Mouse (Mus musculus): ENCODE results near the gene Cbr2. TPM values are rescaled to one million over a fixed set of nuclear protein-coding genes. Genes with fewer than 3 reads are reported as not detected.
A peak's percentile ranks its signal among the peaks of the same experiment; 100 is the strongest.

Gene Cbr2
- polyA plus RNA-seq, 1 experiment, result 617 TPM

GRCm38 (mm10) chr11:120712771-120713568 lies 18.9 kb downstream of the Cbr2 start:
- WGBS, result under 1% methylated on average over 38 of the region's 38 CpGs
- Histone ChIP-seq H3K4me3 (ENCODE audit: control insufficient read depth, insufficient read depth, low read length) (peak overlapping the region; percentile 57), H3K4me1 (replicated peaks; ENCODE audit: control insufficient read depth, insufficient read depth, low read length) (peaks cover 15% of the 10 kb centered on the region), H3K27me3 (ENCODE audit: control insufficient read depth, insufficient read depth, low read length) (no peaks in the 10 kb centered on the region), H3K27ac (ENCODE audit: control insufficient read depth, insufficient read depth, low read length) (no peak overlapping the region), H3K36me3 (ENCODE audit: control insufficient read depth, insufficient read depth, low read length) (no peaks in the 10 kb centered on the region)
- DNase-seq, result peak; percentile 60
- TF ChIP-seq POLR2A (IDR thresholded peaks at IDR 0.05; ENCODE audit: control insufficient read depth, extremely low read depth, insufficient read depth, low read length, poor library complexity) (no peak), CTCF (IDR thresholded peaks at IDR 0.05; ENCODE audit: borderline replicate concordance, control insufficient read depth, extremely low read depth, insufficient read depth, low read length, poor library complexity) (peak; percentile 92)

GRCm38 (mm10) chr11:120711980-120712604 lies 19.8 kb downstream of the Cbr2 start:
- H3K36me3 ChIP-seq (ENCODE audit: control insufficient read depth, insufficient read depth, low read length), result no peaks in the 10 kb centered on the region
- no peak overlapping the region for H3K27ac ChIP-seq (ENCODE audit: control insufficient read depth, insufficient read depth, low read length)
- DNase-seq, result no peak
- H3K4me1 ChIP-seq (replicated peaks; ENCODE audit: control insufficient read depth, insufficient read depth, low read length), result peaks cover 15% of the 10 kb centered on the region
- H3K27me3 ChIP-seq (ENCODE audit: control insufficient read depth, insufficient read depth, low read length), result no peaks in the 10 kb centered on the region
- TF ChIP-seq POLR2A (IDR thresholded peaks at IDR 0.05; ENCODE audit: control insufficient read depth, extremely low read depth, insufficient read depth, low read length, poor library complexity) (no peak), CTCF (IDR thresholded peaks at IDR 0.05; ENCODE audit: borderline replicate concordance, control insufficient read depth, extremely low read depth, insufficient read depth, low read length, poor library complexity) (no peak)
- no peak overlapping the region for H3K4me3 ChIP-seq (ENCODE audit: control insufficient read depth, insufficient read depth, low read length)
- 81% methylated on average over 8 of the region's 8 CpGs for WGBS

- H3K4me3 ChIP-seq (ENCODE audit: control insufficient read depth, insufficient read depth, low read length), result no peak overlapping the region
- WGBS, result 92% methylated on average over 5 of the region's 5 CpGs
- peaks cover 15% of the 10 kb centered on the region for H3K4me1 ChIP-seq (replicated peaks; ENCODE audit: control insufficient read depth, insufficient read depth, low read length)
- no peak for DNase-seq
- H3K36me3 ChIP-seq (ENCODE audit: control insufficient read depth, insufficient read depth, low read length), result no peaks in the 10 kb centered on the region
- no peaks in the 10 kb centered on the region for H3K27me3 ChIP-seq (ENCODE audit: control insufficient read depth, insufficient read depth, low read length)
- TF ChIP-seq POLR2A (IDR thresholded peaks at IDR 0.05; ENCODE audit: control insufficient read depth, extremely low read depth, insufficient read depth, low read length, poor library complexity) (no peak), CTCF (IDR thresholded peaks at IDR 0.05; ENCODE audit: borderline replicate concordance, control insufficient read depth, extremely low read depth, insufficient read depth, low read length, poor library complexity) (no peak)
- no peak overlapping the region for H3K27ac ChIP-seq (ENCODE audit: control insufficient read depth, insufficient read depth, low read length)
Measured at GRCm38 (mm10) chr11:120710672-120711071, 21.2 kb downstream of the Cbr2 start.

- no peak for DNase-seq
- 90% methylated on average over 2 of the region's 2 CpGs for WGBS
- peaks cover 9% of the 10 kb centered on the region for H3K4me1 ChIP-seq (replicated peaks; ENCODE audit: control insufficient read depth, insufficient read depth, low read length)
- TF ChIP-seq CTCF (IDR thresholded peaks at IDR 0.05; ENCODE audit: borderline replicate concordance, control insufficient read depth, extremely low read depth, insufficient read depth, low read length, poor library complexity), result no peak
- no peak for TF ChIP-seq POLR2A (IDR thresholded peaks at IDR 0.05; ENCODE audit: control insufficient read depth, extremely low read depth, insufficient read depth, low read length, poor library complexity)
- H3K4me3 ChIP-seq (ENCODE audit: control insufficient read depth, insufficient read depth, low read length), result no peak overlapping the region
- no peaks in the 10 kb centered on the region for H3K36me3 ChIP-seq (ENCODE audit: control insufficient read depth, insufficient read depth, low read length)
- H3K27me3 ChIP-seq (ENCODE audit: control insufficient read depth, insufficient read depth, low read length), result no peaks in the 10 kb centered on the region
- no peak overlapping the region for H3K27ac ChIP-seq (ENCODE audit: control insufficient read depth, insufficient read depth, low read length)
Measured at GRCm38 (mm10) chr11:120709551-120709950, 22.4 kb downstream of the Cbr2 start.

- WGBS, result 86% methylated on average over 5 of the region's 5 CpGs
- no peak for DNase-seq
- no peak overlapping the region for H3K27ac ChIP-seq (ENCODE audit: control insufficient read depth, insufficient read depth, low read length)
- H3K36me3 ChIP-seq (ENCODE audit: control insufficient read depth, insufficient read depth, low read length), result no peaks in the 10 kb centered on the region
- no peak overlapping the region for H3K4me3 ChIP-seq (ENCODE audit: control insufficient read depth, insufficient read depth, low read length)
- no peak for TF ChIP-seq CTCF (IDR thresholded peaks at IDR 0.05; ENCODE audit: borderline replicate concordance, control insufficient read depth, extremely low read depth, insufficient read depth, low read length, poor library complexity)
- TF ChIP-seq POLR2A (IDR thresholded peaks at IDR 0.05; ENCODE audit: control insufficient read depth, extremely low read depth, insufficient read depth, low read length, poor library complexity), result no peak
- peaks cover 5% of the 10 kb centered on the region for H3K4me1 ChIP-seq (replicated peaks; ENCODE audit: control insufficient read depth, insufficient read depth, low read length)
- no peaks in the 10 kb centered on the region for H3K27me3 ChIP-seq (ENCODE audit: control insufficient read depth, insufficient read depth, low read length)
Measured at GRCm38 (mm10) chr11:120707969-120708368, 23.9 kb downstream of the Cbr2 start.

GRCm38 (mm10) chr11:120707225-120707624 lies 24.7 kb downstream of the Cbr2 start:
- H3K4me3 ChIP-seq (ENCODE audit: control insufficient read depth, insufficient read depth, low read length), result no peak overlapping the region
- 94% methylated on average over 12 of the region's 12 CpGs for WGBS
- TF ChIP-seq CTCF (IDR thresholded peaks at IDR 0.05; ENCODE audit: borderline replicate concordance, control insufficient read depth, extremely low read depth, insufficient read depth, low read length, poor library complexity), result no peak
- no peak for TF ChIP-seq POLR2A (IDR thresholded peaks at IDR 0.05; ENCODE audit: control insufficient read depth, extremely low read depth, insufficient read depth, low read length, poor library complexity)
- no peak for DNase-seq
- H3K27ac ChIP-seq (ENCODE audit: control insufficient read depth, insufficient read depth, low read length), result no peak overlapping the region
- no peaks in the 10 kb centered on the region for H3K27me3 ChIP-seq (ENCODE audit: control insufficient read depth, insufficient read depth, low read length)
- H3K4me1 ChIP-seq (replicated peaks; ENCODE audit: control insufficient read depth, insufficient read depth, low read length), result no peaks in the 10 kb centered on the region
- no peaks in the 10 kb centered on the region for H3K36me3 ChIP-seq (ENCODE audit: control insufficient read depth, insufficient read depth, low read length)

Measured in thymus, adult 2 months (tissue).